Mouse (Mus musculus): Measurements from ENCODE around the gene Tdo2. TPM values are rescaled to one million over a fixed set of nuclear protein-coding genes. Genes with fewer than 3 reads are reported as not detected.

Tdo2 gene
- total and polyA plus RNA-seq, 3 experiments, result not detected

DNA sequence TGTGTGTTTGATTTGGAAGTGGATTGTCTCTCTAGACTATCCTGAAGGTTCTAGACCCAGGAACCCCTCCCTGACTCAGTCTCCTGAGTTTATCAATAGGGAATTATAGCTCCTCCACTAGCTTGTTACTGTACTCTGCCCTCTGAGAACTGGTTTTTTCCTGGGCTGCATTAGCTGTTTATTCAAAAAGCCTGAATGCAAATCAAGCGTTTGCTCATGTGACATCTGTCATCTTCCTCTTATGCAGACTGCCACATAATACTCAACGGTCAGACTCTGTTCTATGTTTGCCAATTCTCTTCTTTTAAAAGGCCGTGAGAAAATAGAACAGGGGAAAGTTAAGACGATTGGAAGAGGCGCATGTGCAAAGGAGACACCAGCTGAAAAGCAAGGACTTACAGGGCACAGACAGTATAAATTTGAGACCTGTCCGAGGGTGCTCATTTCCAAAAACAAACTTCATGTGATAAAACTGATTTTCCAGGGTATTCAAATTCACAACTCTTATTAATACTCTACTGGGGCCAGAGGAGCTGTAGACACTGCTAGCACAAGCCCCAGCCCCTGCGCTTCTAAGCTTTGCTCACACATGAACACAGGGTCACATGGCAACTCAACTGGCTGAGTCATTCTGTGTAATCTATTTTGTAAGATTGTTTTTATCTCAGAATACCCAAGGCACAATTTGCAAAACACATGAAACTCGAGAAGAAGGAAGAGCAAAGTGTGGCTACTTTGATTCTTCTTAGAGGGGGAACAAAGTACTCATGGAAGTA lies 7.3 kb upstream of the Tdo2 start:
- no peaks in the 10 kb centered on the region for H3K27me3 ChIP-seq (ENCODE audit: control insufficient read depth, insufficient read depth, low read length)
- no peaks in the 10 kb centered on the region for H3K79me2 ChIP-seq (replicated peaks; ENCODE audit: control insufficient read depth, insufficient read depth, low read length)
- H3K27ac ChIP-seq, result no peak overlapping the region
- 65% methylated on average over 8 of the region's 8 CpGs for WGBS
- TF ChIP-seq CTCF (IDR thresholded peaks at IDR 0.05) (no peak), POLR2A (IDR thresholded peaks at IDR 0.05; ENCODE audit: insufficient read depth, low read depth, low read length) (no peak), EP300 (IDR thresholded peaks at IDR 0.05; ENCODE audit: insufficient read depth, low read depth, low read length) (no peak)
- no peak for DNase-seq
- intact Hi-C loops (cut with DNase I), result no loop called here
- H3K4me1 ChIP-seq (ENCODE audit: control insufficient read depth, insufficient read depth, low read length), result no peaks in the 10 kb centered on the region
- no peak overlapping the region for H3K4me3 ChIP-seq
- no peak overlapping the region for H3K9ac ChIP-seq (ENCODE audit: low read depth, low read length)
- no peaks in the 10 kb centered on the region for H3K36me3 ChIP-seq (ENCODE audit: control insufficient read depth, insufficient read depth, low read length)

DNA sequence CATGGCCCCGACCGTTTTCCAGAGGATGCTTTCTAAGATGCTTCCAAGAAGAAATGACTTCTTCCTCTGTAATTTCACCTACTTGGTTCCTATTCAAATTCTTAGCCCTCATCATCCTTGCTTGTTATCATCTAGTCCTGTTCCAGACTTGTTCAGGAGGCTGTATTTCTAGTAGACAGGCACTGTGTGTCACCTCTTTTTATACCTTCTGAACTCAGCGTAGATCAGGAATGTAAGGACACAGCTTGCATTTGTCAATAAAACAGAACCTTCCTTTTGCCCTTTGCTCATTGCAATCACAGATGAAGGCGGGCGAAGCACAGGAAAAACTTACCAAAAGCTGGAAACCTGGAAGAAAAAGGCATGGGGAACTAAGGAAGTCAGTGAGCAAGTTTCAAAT lies 6.0 kb upstream of the Tdo2 start, which contains the start of gene Asic5:
TSS of gene Asic5 (plus strand) at position 301 of the 400 bp plus-strand sequence.
- 63% methylated on average over 5 of the region's 5 CpGs for WGBS
- H3K36me3 ChIP-seq (ENCODE audit: control insufficient read depth, insufficient read depth, low read length), result no peaks in the 10 kb centered on the region
- intact Hi-C loops (cut with DNase I), result no loop called here

DNA sequence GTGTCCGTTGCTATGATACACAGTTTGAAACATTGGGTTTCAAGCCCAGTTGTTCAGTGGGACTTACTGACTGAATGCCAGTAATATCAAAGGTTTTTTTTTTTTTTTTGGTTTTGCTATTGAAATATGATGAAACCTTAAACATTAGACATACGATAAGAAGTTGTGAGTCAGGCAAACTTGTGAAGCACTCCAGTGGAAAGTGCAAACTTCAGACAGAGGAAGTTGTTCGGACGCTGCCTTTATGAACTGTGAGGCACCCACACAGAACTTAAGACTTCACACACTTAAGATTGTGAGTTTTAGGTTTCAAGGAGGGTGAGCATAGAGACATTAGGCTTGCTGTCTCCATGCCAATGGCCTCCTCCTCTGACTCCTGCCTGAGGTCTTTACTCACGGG lies 5.6 kb upstream of the Tdo2 start:
- no peak for DNase-seq

More for the DNA sequence above, 6.0 kb upstream of the Tdo2 start, which contains the start of gene Asic5:
- H3K4me1 ChIP-seq (ENCODE audit: control insufficient read depth, insufficient read depth, low read length), result no peaks in the 10 kb centered on the region
- H3K27ac ChIP-seq, result no peak within 1 kb of the TSS
- no peak within 1 kb of the TSS for H3K4me3 ChIP-seq
- no peaks in the 10 kb centered on the region for H3K27me3 ChIP-seq (ENCODE audit: control insufficient read depth, insufficient read depth, low read length)
- TF ChIP-seq CTCF (IDR thresholded peaks at IDR 0.05) (no peak), EP300 (IDR thresholded peaks at IDR 0.05; ENCODE audit: insufficient read depth, low read depth, low read length) (no peak), POLR2A (IDR thresholded peaks at IDR 0.05; ENCODE audit: insufficient read depth, low read depth, low read length) (no peak)
- no peaks in the 10 kb centered on the region for H3K79me2 ChIP-seq (replicated peaks; ENCODE audit: control insufficient read depth, insufficient read depth, low read length)
- no peak for DNase-seq
- no peak within 1 kb of the TSS for H3K9ac ChIP-seq (ENCODE audit: low read depth, low read length)

DNA sequence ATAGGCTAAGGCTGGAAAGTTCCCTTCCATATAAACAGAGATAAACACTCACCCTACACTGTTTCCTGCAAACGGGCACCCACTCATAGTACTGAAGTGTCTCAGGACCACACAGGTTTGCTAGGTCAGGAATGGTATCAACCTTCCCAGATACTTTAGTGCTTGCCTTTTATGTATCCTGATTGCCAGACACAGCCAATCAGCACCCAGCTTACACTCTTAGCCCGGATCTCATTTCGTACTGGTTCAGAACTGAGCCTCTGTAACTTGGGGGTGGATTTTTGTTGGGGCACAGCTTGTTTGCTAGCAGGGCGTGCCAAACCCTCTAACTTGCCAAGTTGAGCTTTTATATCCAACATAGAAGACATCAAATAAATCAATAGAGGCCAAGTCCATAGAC lies 395 bp downstream of the Tdo2 start:
- no peak overlapping the region for H3K9ac ChIP-seq (ENCODE audit: low read depth, low read length)
- no peak overlapping the region for H3K27ac ChIP-seq
- H3K27me3 ChIP-seq (ENCODE audit: control insufficient read depth, insufficient read depth, low read length), result no peaks in the 10 kb centered on the region
- H3K4me1 ChIP-seq (ENCODE audit: control insufficient read depth, insufficient read depth, low read length), result no peaks in the 10 kb centered on the region
- TF ChIP-seq CTCF (IDR thresholded peaks at IDR 0.05) (no peak), POLR2A (IDR thresholded peaks at IDR 0.05; ENCODE audit: insufficient read depth, low read depth, low read length) (no peak), EP300 (IDR thresholded peaks at IDR 0.05; ENCODE audit: insufficient read depth, low read depth, low read length) (no peak)
- H3K79me2 ChIP-seq (replicated peaks; ENCODE audit: control insufficient read depth, insufficient read depth, low read length), result no peaks in the 10 kb centered on the region
- 57% methylated on average over 4 of the region's 4 CpGs for WGBS
- no peak for DNase-seq
- no peak overlapping the region for H3K4me3 ChIP-seq
- intact Hi-C loops (cut with DNase I), result no loop called here
- H3K36me3 ChIP-seq (ENCODE audit: control insufficient read depth, insufficient read depth, low read length), result no peaks in the 10 kb centered on the region

More for the DNA sequence above, 5.6 kb upstream of the Tdo2 start:
- intact Hi-C loops (cut with DNase I), result no loop called here
- Histone ChIP-seq H3K27me3 (ENCODE audit: control insufficient read depth, insufficient read depth, low read length) (no peaks in the 10 kb centered on the region), H3K36me3 (ENCODE audit: control insufficient read depth, insufficient read depth, low read length) (no peaks in the 10 kb centered on the region), H3K4me3 (no peak overlapping the region), H3K9ac (ENCODE audit: low read depth, low read length) (no peak overlapping the region), H3K79me2 (replicated peaks; ENCODE audit: control insufficient read depth, insufficient read depth, low read length) (no peaks in the 10 kb centered on the region), H3K4me1 (ENCODE audit: control insufficient read depth, insufficient read depth, low read length) (no peaks in the 10 kb centered on the region), H3K27ac (no peak overlapping the region)
- WGBS, result 66% methylated on average over 5 of the region's 5 CpGs
- TF ChIP-seq EP300 (IDR thresholded peaks at IDR 0.05; ENCODE audit: insufficient read depth, low read depth, low read length), result no peak
- TF ChIP-seq POLR2A (IDR thresholded peaks at IDR 0.05; ENCODE audit: insufficient read depth, low read depth, low read length), result no peak
- TF ChIP-seq CTCF (IDR thresholded peaks at IDR 0.05), result no peak

DNA sequence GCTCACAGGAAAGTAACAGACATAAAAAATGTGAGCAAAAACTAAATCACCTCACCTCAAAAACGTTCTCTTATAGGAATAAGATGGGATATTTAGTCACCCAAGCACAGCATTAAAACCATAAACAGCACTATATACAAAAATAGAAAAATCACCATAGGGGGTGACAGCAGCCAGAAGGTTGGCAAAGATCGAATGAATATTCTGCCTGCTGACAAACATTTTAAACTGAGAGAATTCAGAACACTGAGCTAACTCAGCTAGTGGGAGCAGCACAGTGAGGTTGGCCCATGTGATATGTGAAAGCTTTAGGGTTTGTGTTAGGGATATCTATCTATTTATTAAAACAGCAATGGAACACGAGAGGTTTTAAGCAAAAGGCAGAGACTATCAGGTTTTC lies 11.4 kb downstream of the Tdo2 start:
- H3K27ac ChIP-seq, result no peak overlapping the region
- H3K9ac ChIP-seq (ENCODE audit: low read depth, low read length), result no peak overlapping the region
- H3K4me3 ChIP-seq, result no peak overlapping the region
- H3K4me1 ChIP-seq (ENCODE audit: control insufficient read depth, insufficient read depth, low read length), result no peaks in the 10 kb centered on the region
- H3K79me2 ChIP-seq (replicated peaks; ENCODE audit: control insufficient read depth, insufficient read depth, low read length), result no peaks in the 10 kb centered on the region
- DNase-seq, result no peak
- no peaks in the 10 kb centered on the region for H3K36me3 ChIP-seq (ENCODE audit: control insufficient read depth, insufficient read depth, low read length)
- intact Hi-C loops (cut with DNase I), result no loop called here
- 65% methylated on average over 3 of the region's 3 CpGs for WGBS
- no peak for TF ChIP-seq CTCF (IDR thresholded peaks at IDR 0.05)
- TF ChIP-seq POLR2A (IDR thresholded peaks at IDR 0.05; ENCODE audit: insufficient read depth, low read depth, low read length), result no peak
- no peak for TF ChIP-seq EP300 (IDR thresholded peaks at IDR 0.05; ENCODE audit: insufficient read depth, low read depth, low read length)
- H3K27me3 ChIP-seq (ENCODE audit: control insufficient read depth, insufficient read depth, low read length), result no peaks in the 10 kb centered on the region

DNA sequence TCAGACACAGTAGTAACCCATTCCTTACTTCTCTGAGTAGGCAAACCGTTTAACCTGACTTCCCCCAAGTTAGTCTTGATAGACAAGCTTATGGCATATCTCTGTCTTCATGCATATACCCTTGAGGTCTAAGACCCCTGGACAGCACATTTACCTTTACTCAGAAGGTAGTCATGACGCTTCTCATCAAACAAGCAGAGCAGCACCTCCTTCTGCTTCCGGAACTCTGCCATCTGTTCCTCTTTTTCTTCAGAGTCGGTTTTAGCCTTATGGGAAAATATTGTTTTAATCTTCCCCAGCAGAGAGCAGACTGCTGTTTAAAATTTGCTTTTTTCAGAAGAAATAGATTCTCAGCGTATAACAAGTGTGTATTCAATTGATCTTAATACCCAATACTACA lies 12.2 kb downstream of the Tdo2 start:
- no peaks in the 10 kb centered on the region for H3K36me3 ChIP-seq (ENCODE audit: control insufficient read depth, insufficient read depth, low read length)
- 85% methylated on average over 5 of the region's 5 CpGs for WGBS
- DNase-seq, result no peak
- no peak for TF ChIP-seq CTCF (IDR thresholded peaks at IDR 0.05)
- no peak for TF ChIP-seq EP300 (IDR thresholded peaks at IDR 0.05; ENCODE audit: insufficient read depth, low read depth, low read length)
- no peak for TF ChIP-seq POLR2A (IDR thresholded peaks at IDR 0.05; ENCODE audit: insufficient read depth, low read depth, low read length)
- intact Hi-C loops (cut with DNase I), result no loop called here
- no peaks in the 10 kb centered on the region for H3K4me1 ChIP-seq (ENCODE audit: control insufficient read depth, insufficient read depth, low read length)
- H3K27me3 ChIP-seq (ENCODE audit: control insufficient read depth, insufficient read depth, low read length), result no peaks in the 10 kb centered on the region
- no peaks in the 10 kb centered on the region for H3K79me2 ChIP-seq (replicated peaks; ENCODE audit: control insufficient read depth, insufficient read depth, low read length)
- no peak overlapping the region for H3K4me3 ChIP-seq
- no peak overlapping the region for H3K27ac ChIP-seq
- H3K9ac ChIP-seq (ENCODE audit: low read depth, low read length), result no peak overlapping the region
